In genomic region chr15:81858138-81858516, GRCm38 (mm10) we compare ENCODE assay signal across 8 mouse cellular contexts. TPM values are rescaled to one million over a fixed set of nuclear protein-coding genes. Genes with fewer than 3 reads are reported as not detected.
DNase-seq lines count a peak whose midpoint lies in the region; ATAC-seq and TF ChIP-seq lines count a peak whose summit lies in the region.

No protein-coding gene starts in this region.

- H3K4me1 ChIP-seq in ES-Bruce4 (ENCODE audit: control insufficient read depth, insufficient read depth, low read length): no peaks in the 10 kb centered on the region
- peaks cover 7% of the 10 kb centered on the region for H3K4me1 ChIP-seq in forebrain, embryonic 14.5 days (ENCODE audit: control insufficient read depth, insufficient read depth, low read length)
- peaks cover 32% of the 10 kb centered on the region for H3K4me1 ChIP-seq in liver, embryonic 16.5 days (ENCODE audit: control insufficient read depth, low read depth, low read length)
- peaks cover 14% of the 10 kb centered on the region for H3K4me1 ChIP-seq in neural tube, embryonic 12.5 days
- no peaks in the 10 kb centered on the region; the same call in 1 of the 2 replicates for H3K4me1 ChIP-seq in stomach, postnatal 0 days (replicated peaks; ENCODE audit: control insufficient read depth, insufficient read depth)

- peak overlapping the region; percentile 76 for H3K4me3 ChIP-seq in ES-Bruce4 (ENCODE audit: low read depth, low read length)
- H3K4me3 ChIP-seq in forebrain, embryonic 14.5 days (ENCODE audit: low read depth, low read length): peak overlapping the region; percentile 73
- peak overlapping the region; percentile 93 for H3K4me3 ChIP-seq in liver, embryonic 16.5 days (ENCODE audit: low read depth, low read length)
- peak overlapping the region; percentile 89 for H3K4me3 ChIP-seq in neural tube, embryonic 12.5 days
- H3K4me3 ChIP-seq in stomach, postnatal 0 days (ENCODE audit: low read depth, low read length): peak overlapping the region; percentile 84

- peak; percentile 99 for TF ChIP-seq POLR2A in ES-Bruce4 (IDR thresholded peaks at IDR 0.05; ENCODE audit: insufficient read depth, low read length)

- WGBS in forebrain, embryonic 14.5 days: under 1% methylated on average over 23 of the region's 23 CpGs
- WGBS in large intestine, adult 2 months: 1% methylated on average over 23 of the region's 23 CpGs
- under 1% methylated on average over 23 of the region's 23 CpGs for WGBS in liver, embryonic 16.5 days (ENCODE audit: insufficient replicate concordance)
- under 1% methylated on average over 23 of the region's 23 CpGs for WGBS in neural tube, embryonic 12.5 days
- under 1% methylated on average over 23 of the region's 23 CpGs for WGBS in stomach, postnatal 0 days

- no peaks in the 10 kb centered on the region for H3K27me3 ChIP-seq in ES-Bruce4 (ENCODE audit: control insufficient read depth, insufficient read depth, low read length, poor library complexity, severe bottlenecking)
- no peaks in the 10 kb centered on the region for H3K27me3 ChIP-seq in forebrain, embryonic 14.5 days (replicated peaks; ENCODE audit: control insufficient read depth, insufficient read depth, low read length)
- H3K27me3 ChIP-seq in liver, embryonic 16.5 days (ENCODE audit: control insufficient read depth, insufficient read depth, low read depth, low read length): no peaks in the 10 kb centered on the region
- H3K27me3 ChIP-seq in neural tube, embryonic 12.5 days (replicated peaks): no peaks in the 10 kb centered on the region
- no peaks in the 10 kb centered on the region for H3K27me3 ChIP-seq in stomach, postnatal 0 days (ENCODE audit: control insufficient read depth, insufficient read depth, low read length)

- no peaks in the 10 kb centered on the region for H3K36me3 ChIP-seq in ES-Bruce4 (ENCODE audit: control insufficient read depth, insufficient read depth, low read length, poor library complexity, severe bottlenecking)
- H3K36me3 ChIP-seq in forebrain, embryonic 14.5 days (ENCODE audit: control insufficient read depth, insufficient read depth, low read length): 0 out of 2 replicates have a peak, but pooled peaks cover 4% of the 10 kb centered on the region
- no peaks in the 10 kb centered on the region for H3K36me3 ChIP-seq in liver, embryonic 16.5 days (ENCODE audit: control insufficient read depth, insufficient read depth)
- peaks cover 3% of the 10 kb centered on the region for H3K36me3 ChIP-seq in neural tube, embryonic 12.5 days
- no peaks in the 10 kb centered on the region for H3K36me3 ChIP-seq in stomach, postnatal 0 days (ENCODE audit: control insufficient read depth, insufficient read depth, low read length)

- peak overlapping the region; percentile 96 for H3K4me2 ChIP-seq in forebrain, embryonic 14.5 days (ENCODE audit: low read length)
- H3K4me2 ChIP-seq in liver, embryonic 16.5 days (ENCODE audit: low read depth, low read length): peak overlapping the region; percentile 96
- H3K4me2 ChIP-seq in neural tube, embryonic 12.5 days (replicated peaks): peak overlapping the region; percentile 85
- H3K4me2 ChIP-seq in stomach, postnatal 0 days (replicated peaks; ENCODE audit: low read depth): peak overlapping the region; percentile 60

- intact Hi-C loops in heart, postnatal 14 days (cut with DNase I): loop anchor here (2.0 kb wide), 2 partner anchors 19 to 47 kb away; no protein-coding TSS in a partner anchor

- H3K9ac ChIP-seq in ES-Bruce4 (ENCODE audit: low read depth, poor library complexity, severe bottlenecking): peak overlapping the region; percentile 67
- H3K9ac ChIP-seq in forebrain, embryonic 14.5 days (ENCODE audit: low read length): peak overlapping the region; percentile 86
- peak overlapping the region; percentile 93 for H3K9ac ChIP-seq in liver, embryonic 16.5 days (ENCODE audit: low read depth, low read length)
- H3K9ac ChIP-seq in neural tube, embryonic 12.5 days: peak overlapping the region; percentile 82
- peak overlapping the region; percentile 94 for H3K9ac ChIP-seq in stomach, postnatal 0 days (ENCODE audit: low read length)

- H3K27ac ChIP-seq in ES-Bruce4 (ENCODE audit: insufficient read depth, low read length): peak overlapping the region; percentile 32; the same call in 1 of the 2 replicates
- peak overlapping the region; percentile 91 for H3K27ac ChIP-seq in forebrain, embryonic 14.5 days (ENCODE audit: low read depth, low read length)
- peak overlapping the region; percentile 95 for H3K27ac ChIP-seq in liver, embryonic 16.5 days (ENCODE audit: low read length)
- peak overlapping the region; percentile 58; the same call in 1 of the 2 replicates for H3K27ac ChIP-seq in neural tube, embryonic 12.5 days
- peak overlapping the region; percentile 98 for H3K27ac ChIP-seq in stomach, postnatal 0 days (replicated peaks)

- DNase-seq in forebrain, embryonic 14.5 days (ENCODE audit: low spot score): peak; percentile 93
- peak; percentile 94 to 95 for DNase-seq in heart, postnatal 14 days
- DNase-seq in large intestine, adult 2 months (ENCODE audit: low read depth, low spot score): peak; percentile 85
- DNase-seq in stomach, postnatal 0 days (ENCODE audit: low spot score): peak; percentile 93

- no peak for TF ChIP-seq CTCF in ES-Bruce4 (IDR thresholded peaks at IDR 0.05; ENCODE audit: low read depth, low read length)
- TF ChIP-seq CTCF in stomach, postnatal 0 days (IDR thresholded peaks at IDR 0.05; ENCODE audit: low read depth): no peak

- no peaks in the 10 kb centered on the region for H3K9me3 ChIP-seq in ES-Bruce4 (replicated peaks; ENCODE audit: control insufficient read depth, insufficient read depth, low read length, poor library complexity, severe bottlenecking)
- no peaks in the 10 kb centered on the region for H3K9me3 ChIP-seq in forebrain, embryonic 14.5 days (replicated peaks; ENCODE audit: control insufficient read depth, low read length)
- H3K9me3 ChIP-seq in liver, embryonic 16.5 days (replicated peaks; ENCODE audit: control insufficient read depth, low read length): no peaks in the 10 kb centered on the region
- no peaks in the 10 kb centered on the region for H3K9me3 ChIP-seq in neural tube, embryonic 12.5 days
- no peaks in the 10 kb centered on the region for H3K9me3 ChIP-seq in stomach, postnatal 0 days (ENCODE audit: control insufficient read depth, low read length)

- ATAC-seq in cerebellum, adult (ENCODE audit: insufficient number of reproducible peaks, low FRiP score, low TSS enrichment): 0 out of 2 replicates have a peak, but pooled peaks have one; percentile 21
- ATAC-seq in forebrain, embryonic 14.5 days: 0 out of 2 replicates have a peak, but pooled peaks have one; percentile 1
- peak; percentile 52 for ATAC-seq in liver, embryonic 16.5 days (ENCODE audit: low read depth)
- no peak for ATAC-seq in neural tube, embryonic 12.5 days (ENCODE audit: low FRiP score, low read depth)
- peak; percentile 19 for ATAC-seq in stomach, postnatal 0 days (ENCODE audit: low FRiP score, low TSS enrichment)

- TF ChIP-seq EP300 in ES-Bruce4 (IDR thresholded peaks at IDR 0.05; ENCODE audit: insufficient read depth, low read depth, low read length): peak; percentile 87
- peak; percentile 91 for TF ChIP-seq EP300 in stomach, postnatal 0 days (optimal IDR thresholded peaks at IDR 0.05)

RNA-seq across cellular contexts. Expression of gene Tob2, which starts 0.5 kb away (rescaled TPM):
- polyA plus RNA-seq in ES-Bruce4 (2011; ENCODE audit: insufficient read depth, insufficient read length, low read depth, missing spikeins): 10.7 and 12.7 TPM in 2 replicates
- 11.1 and 17.0 TPM in 2 replicates for polyA plus RNA-seq in forebrain, embryonic 14.5 days (2014; fragmentation: Nextera tagmentation; extraction: Ambion mirVana)
- 100 to 1,000 TPM; 119 to 131 TPM for total RNA-seq in heart, postnatal 14 days (2021)
- polyA plus RNA-seq in large intestine, adult 2 months (2012; rRNA removed): 16.5 and 29.7 TPM in 2 replicates
- 11.7 and 14.9 TPM in 2 replicates for polyA plus RNA-seq in liver, embryonic 16.5 days (2015; fragmentation: Nextera tagmentation; extraction: Ambion mirVana)
- 21.6 and 21.7 TPM in 2 replicates for polyA plus RNA-seq in neural tube, embryonic 12.5 days (2016; fragmentation: Nextera tagmentation; extraction: Ambion mirVana)
- 18.8 and 20.5 TPM in 2 replicates for polyA plus RNA-seq in stomach, postnatal 0 days (2015; fragmentation: Nextera tagmentation; extraction: Ambion mirVana)

RNA-seq across cellular contexts. Expression of gene Phf5a, which starts 13.6 kb away (rescaled TPM):
- polyA plus RNA-seq in ES-Bruce4 (2011; ENCODE audit: insufficient read depth, insufficient read length, low read depth, missing spikeins): 150 and 172 TPM in 2 replicates
- 153 and 202 TPM in 2 replicates for polyA plus RNA-seq in forebrain, embryonic 14.5 days (2014; fragmentation: Nextera tagmentation; extraction: Ambion mirVana)
- 10 to 100 TPM; 41.4 to 44.2 TPM for total RNA-seq in heart, postnatal 14 days (2021)
- 69.4 and 87.1 TPM in 2 replicates for polyA plus RNA-seq in large intestine, adult 2 months (2012; rRNA removed)
- polyA plus RNA-seq in liver, embryonic 16.5 days (2015; fragmentation: Nextera tagmentation; extraction: Ambion mirVana): 72.6 and 79.6 TPM in 2 replicates
- polyA plus RNA-seq in neural tube, embryonic 12.5 days (2016; fragmentation: Nextera tagmentation; extraction: Ambion mirVana): 123 and 126 TPM in 2 replicates
- polyA plus RNA-seq in stomach, postnatal 0 days (2015; fragmentation: Nextera tagmentation; extraction: Ambion mirVana): 75.8 and 77.0 TPM in 2 replicates

RNA-seq across cellular contexts. Expression of gene Aco2, which starts 14.0 kb away (rescaled TPM):
- 174 and 181 TPM in 2 replicates for polyA plus RNA-seq in ES-Bruce4 (2011; ENCODE audit: insufficient read depth, insufficient read length, low read depth, missing spikeins)
- polyA plus RNA-seq in forebrain, embryonic 14.5 days (2014; fragmentation: Nextera tagmentation; extraction: Ambion mirVana): 204 and 231 TPM in 2 replicates
- total RNA-seq in heart, postnatal 14 days (2021): 1,000 to 10,000 TPM; 2,092 to 2,100 TPM
- polyA plus RNA-seq in large intestine, adult 2 months (2012; rRNA removed): 327 and 443 TPM in 2 replicates
- 109 and 114 TPM in 2 replicates for polyA plus RNA-seq in liver, embryonic 16.5 days (2015; fragmentation: Nextera tagmentation; extraction: Ambion mirVana)
- 213 TPM in 2 replicates for polyA plus RNA-seq in neural tube, embryonic 12.5 days (2016; fragmentation: Nextera tagmentation; extraction: Ambion mirVana)
- polyA plus RNA-seq in stomach, postnatal 0 days (2015; fragmentation: Nextera tagmentation; extraction: Ambion mirVana): 130 and 141 TPM in 2 replicates

RNA-seq across cellular contexts. Expression of gene Tef, which starts 55.9 kb away (rescaled TPM):
- polyA plus RNA-seq in ES-Bruce4 (2011; ENCODE audit: insufficient read depth, insufficient read length, low read depth, missing spikeins): 33.9 and 36.0 TPM in 2 replicates
- 15.1 and 18.1 TPM in 2 replicates for polyA plus RNA-seq in forebrain, embryonic 14.5 days (2014; fragmentation: Nextera tagmentation; extraction: Ambion mirVana)
- 10 to 100 TPM; 69.3 to 93.0 TPM for total RNA-seq in heart, postnatal 14 days (2021)
- polyA plus RNA-seq in large intestine, adult 2 months (2012; rRNA removed): 5.9 and 11.3 TPM in 2 replicates
- polyA plus RNA-seq in liver, embryonic 16.5 days (2015; fragmentation: Nextera tagmentation; extraction: Ambion mirVana): 6.3 and 9.2 TPM in 2 replicates
- polyA plus RNA-seq in neural tube, embryonic 12.5 days (2016; fragmentation: Nextera tagmentation; extraction: Ambion mirVana): 23.2 and 24.9 TPM in 2 replicates
- polyA plus RNA-seq in stomach, postnatal 0 days (2015; fragmentation: Nextera tagmentation; extraction: Ambion mirVana): 17.1 and 21.2 TPM in 2 replicates

Comparison
In these comparisons a context has a peak if more than half of its experiments do, and no peak if none do; other contexts are left out.
1. H3K27ac ChIP-seq: peak in every context shown above with its lines; median percentile 98 in stomach, postnatal 0 days; 95 in liver, embryonic 16.5 days; 91 in forebrain, embryonic 14.5 days; 58 in neural tube, embryonic 12.5 days; 32 in ES-Bruce4.